Mouse (Mus musculus): Measurements from ENCODE around the gene Gpnmb. TPM values are rescaled to one million over a fixed set of nuclear protein-coding genes. Genes with fewer than 3 reads are reported as not detected.

Gpnmb gene
- polyA plus RNA-seq, 1 experiment from 2014 or later = 0.05 TPM

GRCm38 (mm10) chr6:49115550-49115949, 79.2 kb downstream of the Gpnmb start:
- WGBS = 72% methylated on average over 5 of the region's 5 CpGs
- H3K4me3 ChIP-seq = no peak overlapping the region
- no peaks in the 10 kb centered on the region for H3K9me3 ChIP-seq
- H3K27me3 ChIP-seq (ENCODE audit: insufficient read depth, poor library complexity, severe bottlenecking) = no peaks in the 10 kb centered on the region
- no peak for DNase-seq (ENCODE audit: low spot score)
- H3K36me3 ChIP-seq = peaks cover 62% of the 10 kb centered on the region
- H3K4me1 ChIP-seq = peaks cover 12% of the 10 kb centered on the region; the same call in 1 of the 2 replicates
- no peak overlapping the region for H3K27ac ChIP-seq

DNA sequence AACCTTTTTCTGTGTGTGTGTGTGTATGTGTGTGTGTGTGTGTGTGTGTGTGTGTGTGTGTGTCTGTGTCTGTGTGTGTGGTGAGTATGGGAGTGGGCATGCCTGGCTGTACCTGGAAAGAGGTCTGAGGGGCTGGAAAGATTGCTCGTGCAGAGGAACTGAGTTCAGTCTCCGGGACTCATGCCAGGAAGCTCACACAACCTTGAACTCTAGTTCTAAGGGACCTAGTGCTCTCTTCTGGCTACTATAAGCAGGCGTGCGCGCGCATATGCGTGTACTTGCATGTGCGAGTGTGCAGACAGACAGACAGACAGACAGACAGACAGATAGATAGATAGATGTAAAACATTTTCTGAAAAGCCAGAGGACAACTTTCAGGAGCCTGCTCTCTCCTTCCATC, 79.9 kb downstream of the Gpnmb start:
- no peak overlapping the region for H3K4me3 ChIP-seq
- DNase-seq (ENCODE audit: low spot score) = no peak
- WGBS = 92% methylated on average over 8 of the region's 8 CpGs
- no peaks in the 10 kb centered on the region for H3K27me3 ChIP-seq (ENCODE audit: insufficient read depth, poor library complexity, severe bottlenecking)
- no peak overlapping the region for H3K27ac ChIP-seq
- H3K4me1 ChIP-seq = peaks cover 5% of the 10 kb centered on the region; the same call in 1 of the 2 replicates
- H3K9me3 ChIP-seq = no peaks in the 10 kb centered on the region
- H3K36me3 ChIP-seq = peaks cover 59% of the 10 kb centered on the region

GRCm38 (mm10) chr6:49118446-49118845, 82.1 kb downstream of the Gpnmb start:
- DNase-seq (ENCODE audit: low spot score) = no peak
- Histone ChIP-seq H3K4me1 (no peaks in the 10 kb centered on the region), H3K36me3 (peaks cover 61% of the 10 kb centered on the region), H3K27ac (no peak overlapping the region), H3K4me3 (no peak overlapping the region), H3K27me3 (ENCODE audit: insufficient read depth, poor library complexity, severe bottlenecking) (no peaks in the 10 kb centered on the region), H3K9me3 (no peaks in the 10 kb centered on the region)
- 78% methylated on average over 8 of the region's 8 CpGs for WGBS

- Histone ChIP-seq H3K36me3 (peaks cover 49% of the 10 kb centered on the region), H3K4me3 (no peak overlapping the region), H3K9me3 (no peaks in the 10 kb centered on the region), H3K27ac (no peak overlapping the region), H3K4me1 (no peaks in the 10 kb centered on the region), H3K27me3 (ENCODE audit: insufficient read depth, poor library complexity, severe bottlenecking) (no peaks in the 10 kb centered on the region)
- no peak for DNase-seq (ENCODE audit: low spot score)
- 83% methylated on average over 1 of the region's 1 CpGs for WGBS
Observed at GRCm38 (mm10) chr6:49119462-49120135, 83.3 kb downstream of the Gpnmb start.

GRCm38 (mm10) chr6:49120370-49120769, 84.0 kb downstream of the Gpnmb start:
- Histone ChIP-seq H3K9me3 (no peaks in the 10 kb centered on the region), H3K27ac (no peak overlapping the region), H3K36me3 (peaks cover 51% of the 10 kb centered on the region), H3K4me3 (no peak overlapping the region), H3K27me3 (ENCODE audit: insufficient read depth, poor library complexity, severe bottlenecking) (no peaks in the 10 kb centered on the region), H3K4me1 (no peaks in the 10 kb centered on the region)
- WGBS = 79% methylated on average over 3 of the region's 3 CpGs
- no peak for DNase-seq (ENCODE audit: low spot score)

Other genes starting within 250 kb of the Gpnmb start
- 65.3 and 84.3 TPM in 2 replicates for gene Tmem176a, start 195.6 kb upstream of the Gpnmb start, polyA plus RNA-seq (2016; fragmentation: Nextera tagmentation; extraction: Ambion mirVana)
- 150 and 178 TPM in 2 replicates for gene Tmem176b, start 195.1 kb upstream of the Gpnmb start, polyA plus RNA-seq (2016; fragmentation: Nextera tagmentation; extraction: Ambion mirVana)
- not detected in 2 replicates for gene Aoc1, start 163.7 kb upstream of the Gpnmb start, polyA plus RNA-seq (2016; fragmentation: Nextera tagmentation; extraction: Ambion mirVana)
- gene 1600015I10Rik, start 106.7 kb upstream of the Gpnmb start, polyA plus RNA-seq (2016; fragmentation: Nextera tagmentation; extraction: Ambion mirVana) = 0.05 TPM in 1 of 2 replicates, not detected in the other
- gene Doxl2, start 61.6 kb upstream of the Gpnmb start, polyA plus RNA-seq (2016; fragmentation: Nextera tagmentation; extraction: Ambion mirVana) = not detected in 2 replicates
- gene Svs1, start 49.7 kb upstream of the Gpnmb start, polyA plus RNA-seq (2016; fragmentation: Nextera tagmentation; extraction: Ambion mirVana) = not detected in 2 replicates
- 60.2 and 63.1 TPM in 2 replicates for gene Malsu1, start 37.2 kb downstream of the Gpnmb start, polyA plus RNA-seq (2016; fragmentation: Nextera tagmentation; extraction: Ambion mirVana)
- gene Igf2bp3, start 178.4 kb downstream of the Gpnmb start, polyA plus RNA-seq (2016; fragmentation: Nextera tagmentation; extraction: Ambion mirVana) = 80.6 and 96.1 TPM in 2 replicates
- 63.9 and 87.2 TPM in 2 replicates for gene Tra2a, start 227.5 kb downstream of the Gpnmb start, polyA plus RNA-seq (2016; fragmentation: Nextera tagmentation; extraction: Ambion mirVana)